Mouse (Mus musculus) liver, postnatal 0 days (tissue): Measurements from ENCODE around the gene Dctn1.

Experiments used
- CTCF ChIP-seq: sonication (generic); IDR thresholded peaks from 2 replicates; pipeline ENCODE4 v1.5.1; 2016; ENCODE audit warnings: antibody characterized with exemption, low read depth
- EP300 ChIP-seq: IDR thresholded peaks from 2 replicates; pipeline ENCODE4 v1.6.1; 2016; ENCODE audit warnings: antibody characterized with exemption, low read depth, mild to moderate bottlenecking

GRCm38 (mm10) chr6:83169872-83170271 is 4.2 kb downstream of the Dctn1 start:
- TF ChIP-seq CTCF (no peak), EP300 (no peak)
